In the genomic region with DNA sequence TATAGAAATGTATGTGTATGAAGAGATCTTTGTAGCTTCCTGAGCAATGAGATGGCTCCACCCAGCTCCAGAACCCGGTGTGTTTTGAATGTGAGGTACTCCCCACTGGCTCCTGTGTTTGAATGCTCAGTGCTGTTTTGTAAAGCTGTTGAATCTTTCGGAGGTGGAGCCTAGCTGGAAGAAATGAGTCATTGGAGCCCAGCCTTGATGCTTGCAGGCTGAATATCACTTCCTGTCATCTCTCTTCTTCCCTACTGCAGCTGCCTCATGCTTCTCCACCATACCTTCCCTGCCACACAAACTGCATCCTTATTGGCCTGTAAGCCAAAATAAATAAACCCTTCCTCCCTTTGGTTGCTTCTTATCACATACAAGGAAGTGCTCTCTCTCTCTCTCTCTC, we compare ENCODE assay signal across 16 mouse cellular contexts. TPM values are rescaled to one million over a fixed set of nuclear protein-coding genes. Genes with fewer than 3 reads are reported as not detected.
DNase-seq lines count a peak whose midpoint lies in the region; ATAC-seq and TF ChIP-seq lines count a peak whose summit lies in the region.
"Had no signal": no experiment of that assay in that cellular context is flagged by ENCODE, and none has a peak within 500 bp of the region (broad histone marks: within the 10 kb centered on the region; RNA-seq: fewer than 3 reads in every experiment).

No protein-coding gene starts in this region.

- intact Hi-C loops in left cerebral cortex, adult 2 months (cut with DNase I), result no loop called here

- DNase-seq in adrenal gland, adult (ENCODE audit: inconsistent age in 2 of 2, low spot score in 1 of 2), result peak; percentile 45 to 80
- no peak for DNase-seq in adrenal gland, postnatal 4 days (ENCODE audit: low spot score in 2 of 2)
- peak; percentile 10 to 14 for DNase-seq in left cerebral cortex, adult 2 months (ENCODE audit: extremely low spot score in 1 of 2, low spot score in 2 of 2)
- no peak for DNase-seq in left cerebral cortex, adult 8-10 months (ENCODE audit: low spot score in 2 of 2)
- DNase-seq in adrenal gland, adult 2 months, result peak; percentile 66
- peak; percentile 83 for DNase-seq in induced T-regulatory cell, adult 2 months (ENCODE audit: low read depth)
- DNase-seq in testis, postnatal 14 days (ENCODE audit: low spot score), result no peak
- DNase-seq: B cell, adult 2 months; cerebellum, postnatal 14 days; kidney, postnatal 25 days; left cerebral cortex, postnatal 4 days; lung, adult 18-20 months; thymus, postnatal 4 days had no signal

- ATAC-seq in erythroid progenitor cell, adult 5-6 weeks (replicated peaks; ENCODE audit: low FRiP score, poor library complexity, severe bottlenecking), result no peak
- ATAC-seq: midbrain, embryonic 16.5 days had no signal

- H3K27ac ChIP-seq in left cerebral cortex, adult 2 months, result no peak overlapping the region
- H3K27ac ChIP-seq: hindbrain, embryonic 15.5 days had no signal

- TF ChIP-seq CTCF in left cerebral cortex, adult 2 months (IDR thresholded peaks at IDR 0.05), result no peak

- no peak overlapping the region for H3K4me3 ChIP-seq in left cerebral cortex, adult 2 months
- H3K4me3 ChIP-seq: hindbrain, embryonic 15.5 days had no signal

RNA-seq across cellular contexts. Expression of a gene that starts 59.6 kb away (rescaled TPM):
- 10 to 100 TPM; 14.2 to 15.5 TPM for total RNA-seq in adrenal gland, postnatal 4 days (2021)
- total RNA-seq in left cerebral cortex, adult 2 months (2021), result under 1 TPM; 0.30 to 0.34 TPM
- under 1 TPM; 0.41 to 0.70 (median 0.63) TPM for total RNA-seq in left cerebral cortex, adult 8-10 months (2022)
- total RNA-seq in adrenal gland, adult 2 months (2021), result 1 to 10 TPM; 1.1 to 2.1 TPM
- polyA plus RNA-seq in adrenal gland, adult 2 months (2012; rRNA removed), result 0.25 and 0.26 TPM in 2 replicates
- total RNA-seq in erythroid progenitor cell, adult 5-6 weeks (2015; ENCODE audit: low replicate concordance), result not detected in 2 replicates
- not detected in 2 replicates for total RNA-seq in erythroid progenitor cell, adult 5-6 weeks (2017; ENCODE audit: low replicate concordance)

Comparison
In these comparisons a context has a peak if more than half of its experiments do, and no peak if none do; other contexts are left out.
1. DNase-seq: peak in adrenal gland, adult (2 of 2), left cerebral cortex, adult 2 months (2 of 2), adrenal gland, adult 2 months (single experiment) and induced T-regulatory cell, adult 2 months (single experiment); none in adrenal gland, postnatal 4 days (0 of 2), left cerebral cortex, adult 8-10 months (0 of 2) and testis, postnatal 14 days (single experiment).
2. RNA of a gene that starts 59.6 kb away (total RNA-seq): 14.2 to 15.5 TPM in adrenal gland, postnatal 4 days; 1.1 to 2.1 TPM in adrenal gland, adult 2 months, 0.41 to 0.70 TPM in left cerebral cortex, adult 8-10 months, 0.30 to 0.34 TPM in left cerebral cortex, adult 2 months and not detected in erythroid progenitor cell, adult 5-6 weeks; every median in the first group is over 4 times any median in the second.